Mouse (Mus musculus) adrenal gland, adult 10 weeks (tissue): ENCODE data around the gene Cabp1. TPM values are rescaled to one million over a fixed set of nuclear protein-coding genes. Genes with fewer than 3 reads are reported as not detected.

ENCODE experiments used
- polyA plus RNA-seq: library from polyadenylated mRNA; stranded (reverse); fragments of 350-450 nt; fragmentation: Illumina TruSeq; extraction: RNeasy Lipid Tissue Mini Kit (QIAGEN cat#74804); gene quantifications from one replicate; pipeline ENCODE4 v1.2.3, GENCODE M21; 2014; ENCODE audit warnings: low read depth, low replicate concordance

Gene Cabp1
- polyA plus RNA-seq = 1.4 TPM

DNA sequence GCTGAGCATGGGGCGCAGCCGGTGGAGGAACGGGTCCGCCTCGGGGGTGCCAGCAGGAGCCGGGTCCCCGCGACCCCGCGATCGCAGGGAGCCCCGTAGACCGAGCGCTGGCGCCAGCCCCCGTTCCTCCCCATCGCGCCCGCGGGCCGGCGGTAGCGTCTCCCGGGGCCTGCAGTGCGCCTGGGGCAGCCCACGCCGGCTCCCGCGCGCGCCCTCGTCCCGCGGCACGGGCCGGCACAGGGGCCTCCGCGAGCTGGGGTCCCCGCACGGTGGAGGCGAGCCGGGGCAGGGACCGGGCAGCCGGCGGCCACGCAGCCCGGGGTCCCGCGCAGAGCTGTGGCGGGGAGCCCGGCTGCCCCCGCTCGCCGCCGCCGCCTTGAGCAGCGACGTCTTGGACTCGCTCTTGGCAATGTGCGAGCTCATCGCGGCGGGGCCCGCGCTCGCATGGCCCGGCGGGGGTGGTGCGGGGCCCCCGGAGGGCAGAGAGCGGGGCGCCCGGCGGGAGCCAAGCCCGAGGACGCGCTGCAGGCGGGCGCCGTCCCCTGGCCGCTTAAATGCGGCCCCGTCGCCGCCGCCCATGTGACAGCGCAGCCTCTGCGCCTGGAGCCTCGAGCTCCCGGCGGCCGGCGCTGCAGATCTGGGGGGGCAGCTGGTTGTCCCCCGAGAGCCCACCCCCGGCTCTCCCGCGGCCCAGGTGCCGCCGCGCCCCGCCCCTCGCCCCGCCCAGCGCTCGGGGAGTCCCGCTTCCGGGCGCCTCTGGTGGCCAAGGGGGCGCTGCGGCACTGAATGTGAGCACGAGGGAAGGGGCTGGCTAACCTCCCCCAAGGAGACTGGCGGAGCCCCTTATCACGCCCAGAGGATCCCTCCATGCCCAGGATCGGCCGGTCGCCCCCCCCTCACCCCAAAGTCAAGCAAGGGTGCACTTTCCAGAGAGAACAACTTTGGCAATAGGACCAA is at the start of gene Cabp1:
TSS of gene Cabp1 (minus strand) at position 713 of the 957 bp plus-strand sequence.

DNA sequence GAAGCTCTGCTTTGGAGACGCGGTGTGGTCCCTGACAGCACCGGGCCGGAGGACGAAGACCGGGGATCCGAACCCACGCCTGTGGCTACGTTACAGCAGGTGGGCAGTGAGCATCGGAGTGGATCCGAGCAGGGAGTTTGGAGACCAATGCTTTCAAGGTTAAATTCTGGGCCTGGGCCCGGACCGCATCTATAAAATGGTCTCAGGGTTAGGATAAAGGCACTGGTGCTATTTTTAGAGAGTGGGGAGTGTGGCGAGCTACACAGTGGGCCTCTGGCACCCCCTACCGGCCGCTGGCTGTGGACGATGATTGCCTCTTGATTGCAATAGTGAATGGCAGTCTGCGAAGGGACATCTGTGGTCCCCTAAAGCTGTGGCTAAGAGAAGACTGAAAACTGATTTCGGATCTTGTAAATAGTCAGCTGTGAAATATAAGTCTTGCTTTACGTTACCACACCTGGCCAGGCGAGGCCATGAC is 41.6 kb upstream of the Cabp1 start, which contains the start of gene Pop5:
TSS of gene Pop5 (plus strand) at position 51 of the 478 bp plus-strand sequence.

DNA sequence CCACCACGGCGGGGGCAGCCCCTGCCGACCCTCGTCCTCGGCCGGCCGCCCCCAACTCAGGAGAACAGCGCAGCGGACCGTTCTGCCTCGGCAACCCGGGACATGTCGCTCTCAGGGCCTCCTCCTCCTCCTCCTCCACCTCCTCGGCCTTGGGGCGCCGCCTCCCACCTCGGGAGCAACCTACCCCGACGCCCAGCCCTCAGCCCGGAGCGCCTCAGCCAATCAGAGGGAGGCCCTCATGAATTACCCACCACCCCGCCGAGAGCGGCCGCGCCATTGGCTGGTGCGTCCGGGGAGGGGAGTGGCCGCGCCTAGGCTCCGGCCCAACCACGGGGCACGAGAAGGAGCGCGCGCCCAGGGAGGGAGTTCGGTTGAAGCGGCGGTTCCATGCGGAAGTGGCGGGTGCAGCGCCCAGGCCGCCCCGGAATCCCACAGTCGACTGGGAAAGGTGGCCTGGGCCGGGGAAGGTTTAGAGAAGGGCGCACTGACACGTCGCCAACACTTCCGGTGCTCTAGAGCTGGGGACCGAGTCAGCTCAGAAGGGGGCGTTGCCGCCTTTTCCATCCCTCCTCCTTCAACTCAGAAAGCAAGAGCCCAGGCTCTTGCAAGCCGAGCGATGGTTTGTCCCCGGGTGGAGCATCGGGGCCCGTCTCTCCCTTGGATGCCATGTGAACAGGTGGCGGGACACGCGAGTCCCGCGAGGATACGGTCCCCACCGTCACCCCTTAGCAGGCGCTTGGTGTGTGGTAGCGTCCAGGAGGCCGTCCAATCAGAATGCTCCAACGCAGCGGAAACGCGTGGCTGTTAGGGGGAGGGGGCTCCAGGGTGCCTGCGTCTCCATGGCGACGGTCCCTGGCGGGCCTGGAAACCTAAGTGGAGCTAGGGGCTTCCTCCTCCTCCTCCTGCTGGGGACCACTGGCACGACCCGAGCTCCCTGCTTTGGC is 35.9 kb downstream of the Cabp1 start, which contains the start of gene Mlec:
TSS of gene Mlec (minus strand) at position 140 of the 944 bp plus-strand sequence.

DNA sequence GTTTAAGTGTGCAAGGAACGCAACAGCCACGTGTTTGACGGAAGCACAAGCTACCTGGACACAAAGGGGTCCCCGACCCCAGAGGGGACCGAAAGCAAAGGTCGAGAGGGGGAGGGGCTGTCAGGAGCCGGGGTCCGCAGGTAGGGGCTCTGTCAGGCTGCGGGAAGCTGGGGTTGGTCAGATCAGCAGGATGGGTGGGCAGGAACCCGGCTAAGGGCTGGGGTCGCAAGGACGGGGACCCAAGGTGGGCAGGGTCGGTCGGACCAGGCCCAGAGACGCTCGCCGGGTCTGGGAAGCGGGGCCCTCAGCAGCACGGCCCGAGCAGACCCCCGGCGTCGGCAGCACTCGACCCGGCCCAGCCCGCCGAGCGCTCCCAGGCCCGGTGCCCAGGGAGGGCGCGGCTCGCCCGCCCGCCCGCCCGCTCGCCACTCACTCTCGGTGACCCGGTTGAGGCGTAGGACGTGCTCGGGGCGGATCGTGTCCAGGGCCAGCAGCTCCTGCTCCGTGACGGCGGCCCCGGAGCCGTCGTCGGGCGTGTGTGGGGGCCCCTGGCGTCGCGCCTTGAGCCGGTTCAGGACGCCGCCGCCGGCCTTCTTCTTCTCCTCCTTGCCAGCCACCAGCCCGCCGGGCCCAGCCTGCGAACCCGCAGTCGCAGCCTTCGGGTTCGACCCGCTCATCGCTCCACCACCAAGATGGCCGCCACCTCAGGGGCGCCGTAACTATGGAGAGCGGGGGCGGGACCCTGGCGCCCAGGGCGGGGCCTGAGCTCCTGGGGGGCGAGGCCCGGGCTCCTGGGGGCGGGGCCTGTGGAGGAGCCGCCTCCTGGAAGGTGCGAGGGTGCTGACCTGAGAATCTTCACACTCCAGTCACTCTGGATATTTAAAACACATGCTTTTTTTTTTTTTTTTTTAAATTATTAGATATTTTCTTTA is 59.7 kb downstream of the Cabp1 start, which contains the start of gene Unc119b:
TSS of gene Unc119b (minus strand) at position 742 of the 932 bp plus-strand sequence.

DNA sequence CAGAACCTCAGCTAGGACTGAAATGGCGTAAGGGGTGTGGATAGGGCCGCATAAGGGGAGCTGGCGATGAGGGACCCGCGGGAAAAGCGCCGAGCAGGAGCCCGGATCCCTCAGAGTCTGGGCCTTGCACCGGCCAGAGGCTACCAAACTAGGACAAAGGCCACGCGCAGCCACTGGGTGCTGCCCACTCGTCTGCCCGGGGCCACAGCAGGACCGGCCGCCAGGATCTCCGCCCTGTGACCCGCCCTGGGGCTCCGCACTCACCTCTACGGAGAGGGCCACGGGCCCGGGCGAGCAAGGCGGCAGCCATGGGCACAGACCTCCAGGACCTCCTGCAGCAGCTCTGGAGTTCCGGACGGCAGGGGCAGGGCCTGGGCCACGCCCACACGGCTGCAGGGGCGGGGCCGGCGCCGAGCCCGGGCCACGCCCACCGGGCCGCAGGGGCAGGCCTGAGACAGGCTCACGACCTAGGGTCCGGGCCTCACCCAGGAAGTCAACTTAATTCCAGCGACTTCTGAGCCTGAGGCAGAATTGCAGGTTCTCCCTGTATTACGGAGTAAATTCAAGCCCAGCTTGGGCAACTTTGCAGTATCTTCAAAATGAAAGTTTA is 75.1 kb downstream of the Cabp1 start, which contains the start of gene Acads:
TSS of gene Acads (minus strand) at position 386 of the 610 bp plus-strand sequence.

Other genes starting within 250 kb of the Cabp1 start
- gene Hnf1a, start 223.3 kb downstream of the Cabp1 start, polyA plus RNA-seq = not detected
- 59.7 TPM for gene Sppl3, start 183.2 kb downstream of the Cabp1 start, polyA plus RNA-seq
- not detected for gene Gm10401, start 96.1 kb downstream of the Cabp1 start, polyA plus RNA-seq
- 4.9 TPM for gene Acads, start 75.0 kb downstream of the Cabp1 start, polyA plus RNA-seq
- 6.2 TPM for gene Unc119b, start 59.4 kb downstream of the Cabp1 start, polyA plus RNA-seq
- gene Mlec, start 36.2 kb downstream of the Cabp1 start, polyA plus RNA-seq = 156 TPM
- 12.1 TPM for gene Pop5, start 41.5 kb upstream of the Cabp1 start, polyA plus RNA-seq
- 35.5 TPM for gene Rnf10, start 78.5 kb upstream of the Cabp1 start, polyA plus RNA-seq
- 17.5 TPM for gene Coq5, start 85.3 kb upstream of the Cabp1 start, polyA plus RNA-seq
- gene Dynll1, start 106.6 kb upstream of the Cabp1 start, polyA plus RNA-seq = 620 TPM
- 63.2 TPM for gene Srsf9, start 132.8 kb upstream of the Cabp1 start, polyA plus RNA-seq
- 71.1 TPM for gene Gatc, start 146.8 kb upstream of the Cabp1 start, polyA plus RNA-seq
- 23.6 TPM for gene Triap1, start 146.8 kb upstream of the Cabp1 start, polyA plus RNA-seq
- gene Cox6a1, start 154.6 kb upstream of the Cabp1 start, polyA plus RNA-seq = 96.6 TPM
- gene Msi1, start 235.2 kb upstream of the Cabp1 start, polyA plus RNA-seq = 3.7 TPM